Mouse (Mus musculus) left cerebral cortex, postnatal 36 days (tissue): ENCODE data around the gene Golim4. TPM values are rescaled to one million over a fixed set of nuclear protein-coding genes. Genes with fewer than 3 reads are reported as not detected.
"Not testable (repeated sequence)": the region's sequence is repeated elsewhere in the genome, so short reads cannot be mapped to it uniquely, and the experiment has no call there.

Experiments
- DNase-seq, 2 experiments: peaks; one replicate each; pipeline ENCODE4 v3.0.0; 2021 to 2022; ENCODE audit warnings: low spot score in 2 of 2, mixed read lengths in 1 of 2
- intact Hi-C: fragments of 180-260 bp; cut with DNase I; formaldehyde crosslinking; loops from one replicate; pipeline ENCODE4 v1.15.1; 2025
- total RNA-seq, 2 experiments: library from RNA; stranded (reverse); gene quantifications; 2 replicates each; pipeline ENCODE4 v1.2.3; 2021

The Golim4 gene
- total RNA-seq, result 10 to 100 TPM; 20.6 to 22.8 TPM

GRCm38 (mm10) chr3:75956551-75957302, at the start of gene Golim4:
Golim4 (minus strand) TSS chr3:75956949.
- intact Hi-C loops, result loop anchor here (5.0 kb wide), 1 partner anchor 44 kb away; no protein-coding TSS in a partner anchor
- peak; percentile 91 to 94 for DNase-seq

DNA sequence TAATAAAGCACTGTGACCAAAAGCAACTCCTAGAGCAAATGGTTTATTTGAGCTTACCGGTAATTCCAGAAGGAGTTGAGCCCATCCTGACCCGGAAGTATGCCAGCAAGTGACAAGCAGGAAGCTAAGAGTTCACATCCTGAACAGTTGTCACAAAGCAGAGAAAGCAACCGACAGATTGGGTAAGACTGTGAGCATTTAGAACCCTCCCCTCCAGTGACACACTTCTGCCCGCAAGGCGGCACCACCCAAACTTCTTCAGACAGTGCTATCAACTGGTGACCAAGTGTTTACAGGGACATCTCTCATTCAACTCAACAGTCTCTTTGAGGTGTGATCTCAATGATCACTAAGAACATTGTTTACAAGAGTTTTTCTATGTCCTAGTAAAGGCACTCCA, 48.9 kb upstream of the Golim4 start:
- intact Hi-C loops, result no loop called here
- no peak for DNase-seq

DNA sequence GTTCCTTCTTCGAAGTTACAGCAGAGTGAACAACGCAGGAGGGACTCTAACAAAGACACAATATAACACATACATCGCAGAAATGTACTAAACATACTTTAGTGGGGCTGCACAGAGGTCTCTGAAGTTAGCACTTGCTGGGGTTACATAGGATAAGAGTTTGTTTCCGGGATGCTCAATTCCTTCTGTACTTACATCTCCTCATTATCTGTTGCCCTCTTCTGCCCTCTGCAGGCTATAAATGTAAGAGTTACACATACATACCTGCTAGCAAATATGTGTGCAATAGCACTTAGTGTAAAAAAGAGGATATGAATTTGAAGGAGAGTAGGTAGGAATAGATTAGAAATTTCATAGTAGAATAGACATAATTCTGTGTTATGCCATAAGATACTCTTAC, 44.4 kb upstream of the Golim4 start:
- intact Hi-C loops, result loop anchor here (1.0 kb wide), 1 partner anchor 91 kb away; no protein-coding TSS in a partner anchor
- DNase-seq, result peak in 1 of 2 experiments; percentile 17

- DNase-seq, result no peak
- intact Hi-C loops, result no loop called here
Measured at GRCm38 (mm10) chr3:76000481-76000880, 43.7 kb upstream of the Golim4 start.

GRCm38 (mm10) chr3:75981031-75981750, 24.4 kb upstream of the Golim4 start:
- DNase-seq, intact Hi-C loops: not testable (repeated sequence)

DNA sequence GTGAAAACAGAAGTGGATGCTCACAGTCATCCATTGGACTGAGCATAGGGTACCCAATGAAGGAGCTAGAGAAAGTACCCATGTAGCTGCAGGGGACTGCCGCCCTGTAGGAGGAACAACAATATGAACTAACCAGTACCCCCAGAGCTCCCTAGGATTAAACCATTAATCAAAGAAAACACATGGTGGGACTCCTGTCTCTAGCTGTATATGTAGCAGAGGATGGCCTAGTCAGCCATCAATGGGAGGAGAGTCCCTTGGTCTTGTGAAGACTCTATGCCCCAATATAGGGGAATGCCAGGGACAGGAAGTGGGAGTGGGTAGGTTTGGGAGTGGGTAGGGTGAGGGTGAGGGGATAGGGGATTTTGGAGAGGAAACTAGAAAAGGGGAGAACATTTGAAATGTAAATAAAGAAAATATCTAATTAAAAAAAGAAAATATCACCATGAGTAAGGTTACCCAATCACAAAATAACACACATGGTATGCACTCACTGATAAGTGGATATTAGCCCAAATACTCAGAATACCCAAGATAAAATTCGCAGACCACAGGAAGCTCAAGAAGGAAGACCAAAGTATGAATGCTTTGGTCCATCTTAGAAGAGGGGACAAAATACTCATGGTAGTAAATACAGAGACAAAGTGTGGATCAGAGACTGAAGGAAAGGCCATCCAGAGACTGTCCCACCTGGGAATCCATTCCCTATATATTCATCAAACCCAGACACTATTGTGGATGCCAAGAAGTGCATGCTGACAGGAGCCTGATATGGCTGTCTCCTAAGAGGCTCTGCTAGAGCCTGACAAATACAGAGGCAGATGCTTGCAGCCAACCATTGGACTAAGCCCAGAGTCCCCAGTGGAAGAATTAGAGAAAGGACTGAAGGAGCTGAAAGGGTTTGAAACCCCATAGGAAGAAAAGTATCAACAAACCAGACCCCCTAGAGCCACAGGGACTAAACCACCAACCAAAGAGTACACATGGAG, 6.3 kb upstream of the Golim4 start:
- DNase-seq, intact Hi-C loops: not testable (repeated sequence)

DNA sequence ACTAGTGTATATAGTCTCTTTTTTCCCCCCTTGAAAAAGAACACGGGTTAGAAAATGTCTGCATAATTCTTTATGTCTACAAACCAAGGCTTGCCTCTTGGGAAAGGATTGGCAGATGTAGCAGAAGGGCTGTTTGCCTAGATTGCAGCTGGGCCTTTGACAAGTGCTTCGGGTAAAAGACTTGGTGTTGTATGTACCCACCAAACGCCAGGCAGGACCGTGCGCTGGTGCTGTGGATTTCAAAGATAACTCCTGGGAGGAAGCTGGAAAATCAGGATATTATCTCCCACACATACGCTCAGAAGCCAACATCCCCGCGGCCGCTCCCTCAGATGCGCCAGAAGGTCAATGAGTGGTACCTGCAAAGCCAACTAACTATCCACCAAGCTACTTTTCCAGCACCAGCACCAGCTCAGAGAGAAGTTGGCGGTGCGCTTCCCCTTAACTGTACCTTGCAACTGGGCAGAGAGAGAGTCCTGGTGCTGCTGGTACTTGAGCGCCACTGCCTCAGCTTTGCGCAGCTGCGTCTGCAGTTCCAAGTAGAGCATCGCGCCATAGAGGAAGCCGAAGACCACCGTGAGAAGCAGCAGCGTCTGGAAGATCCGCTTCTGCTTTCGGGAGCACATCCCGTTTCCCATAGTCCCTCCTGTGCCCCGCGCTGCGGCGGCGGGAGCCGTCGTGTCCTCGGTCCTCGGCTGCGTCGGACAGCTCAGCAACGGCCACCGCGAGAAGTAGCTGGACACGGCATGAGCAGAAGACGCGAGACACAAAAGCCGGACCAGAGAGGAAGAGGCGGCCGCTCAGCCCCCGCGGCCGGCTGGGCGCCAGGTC, 873 bp downstream of the Golim4 start:
- intact Hi-C loops, result loop anchor here (5.0 kb wide), 1 partner anchor 44 kb away; no protein-coding TSS in a partner anchor
- DNase-seq, result peak in 1 of 2 experiments; percentile 47

GRCm38 (mm10) chr3:75954185-75954584, 2.6 kb downstream of the Golim4 start:
- DNase-seq, result no peak

GRCm38 (mm10) chr3:75952328-75953060, 4.3 kb downstream of the Golim4 start:
- intact Hi-C loops, result no loop called here
- DNase-seq, result no peak

More at GRCm38 (mm10) chr3:75954185-75954584, 2.6 kb downstream of the Golim4 start:
- intact Hi-C loops, result no loop called here

DNA sequence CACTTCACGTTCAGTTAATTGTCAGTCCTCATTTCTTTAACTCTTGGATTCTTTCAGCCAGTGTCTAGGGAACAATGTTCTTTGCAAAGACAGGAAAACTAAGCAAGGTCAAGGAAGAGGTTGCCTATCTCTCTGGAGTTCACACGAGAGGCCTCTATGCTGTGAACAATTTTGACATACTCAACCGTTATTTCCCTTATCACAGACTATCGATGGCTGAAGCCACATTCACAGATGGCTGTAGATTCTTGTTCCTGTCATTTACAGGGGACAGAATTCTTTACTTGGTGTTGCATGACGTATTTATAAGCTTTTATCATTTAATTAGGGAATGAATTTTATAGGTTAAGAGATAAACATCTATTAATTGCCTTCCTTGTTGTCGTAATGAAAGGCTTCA, 5.9 kb downstream of the Golim4 start:
- DNase-seq, result no peak
- intact Hi-C loops, result no loop called here

DNA sequence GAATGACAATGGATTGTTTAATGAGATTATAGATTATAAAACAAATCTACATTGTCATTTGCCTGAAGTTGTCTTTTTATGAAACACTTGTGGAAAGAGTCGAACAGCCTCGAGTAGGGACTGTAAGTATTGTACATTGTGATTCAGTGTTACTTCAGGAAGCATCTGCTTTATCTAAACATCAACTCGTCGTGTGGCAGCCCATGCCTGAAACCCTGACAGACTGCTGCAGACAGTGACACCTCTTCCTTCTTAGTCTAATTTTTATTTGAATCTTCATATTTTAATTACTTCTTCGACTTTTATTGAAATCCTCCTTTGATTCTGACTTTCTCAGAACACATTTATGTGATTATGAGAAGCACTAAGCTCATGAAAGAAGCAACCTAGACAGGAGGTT, 7.4 kb downstream of the Golim4 start:
- intact Hi-C loops, result no loop called here
- DNase-seq, result no peak

GRCm38 (mm10) chr3:75948541-75949095, 8.1 kb downstream of the Golim4 start:
- intact Hi-C loops, result no loop called here
- no peak for DNase-seq

DNA sequence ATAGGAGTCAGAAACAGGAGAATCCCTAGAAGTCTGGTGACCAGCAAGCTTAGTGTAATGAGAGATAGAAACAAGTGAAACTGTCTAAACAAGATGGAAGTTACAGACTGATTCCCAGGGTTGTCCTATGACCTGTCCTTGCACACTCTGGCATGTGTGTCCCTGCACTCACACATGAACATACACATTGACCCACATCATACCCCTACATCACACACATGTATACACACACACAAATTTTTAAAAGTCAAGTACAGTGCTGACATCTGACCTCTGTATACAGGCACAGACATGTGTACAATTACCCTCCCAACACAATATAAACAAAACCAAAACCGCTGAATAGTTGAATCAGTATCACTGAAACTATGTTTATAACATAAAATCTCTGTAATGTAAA, 8.7 kb downstream of the Golim4 start:
- DNase-seq, result no peak
- intact Hi-C loops, result no loop called here

DNA sequence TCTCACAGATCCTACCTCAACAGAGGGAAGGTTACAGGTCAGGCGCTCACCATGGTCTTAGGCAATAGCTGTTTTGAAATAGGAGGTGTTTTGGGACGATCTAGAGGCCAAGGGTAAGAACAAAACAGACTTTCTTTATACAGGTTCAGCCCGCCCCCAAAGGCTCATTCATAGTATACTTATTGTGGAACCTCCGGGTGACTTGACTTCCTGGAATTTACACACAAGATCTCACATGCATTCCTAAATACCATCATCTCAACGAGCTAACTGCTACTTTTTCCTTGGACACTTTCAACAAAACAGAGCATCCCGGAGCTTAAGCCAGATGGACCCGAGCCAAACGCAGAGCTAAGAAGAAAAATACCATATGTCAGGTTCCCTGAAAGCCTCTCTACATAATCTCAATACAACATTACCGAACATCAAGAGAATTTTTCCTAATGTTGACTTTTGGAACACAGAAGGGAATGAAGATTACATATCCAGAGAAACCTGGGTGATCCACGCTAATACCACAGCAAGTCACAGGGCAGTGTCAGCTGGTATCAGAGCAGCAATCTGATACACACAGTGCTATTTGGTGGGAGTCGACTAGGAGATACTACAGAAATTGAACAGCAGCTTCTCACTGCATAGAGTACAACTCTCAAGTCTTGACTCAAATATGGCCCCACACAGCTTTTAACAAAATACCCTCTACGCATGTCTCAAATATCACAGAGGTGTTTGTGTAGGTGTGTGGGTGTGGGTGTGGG, 14.3 kb downstream of the Golim4 start:
- DNase-seq, result peak; percentile 12 to 25
- intact Hi-C loops, result no loop called here

GRCm38 (mm10) chr3:75941864-75942263, 14.9 kb downstream of the Golim4 start:
- intact Hi-C loops, result no loop called here
- DNase-seq, result no peak

GRCm38 (mm10) chr3:75936152-75936551, 20.6 kb downstream of the Golim4 start:
- DNase-seq, result no peak
- intact Hi-C loops, result no loop called here

DNA sequence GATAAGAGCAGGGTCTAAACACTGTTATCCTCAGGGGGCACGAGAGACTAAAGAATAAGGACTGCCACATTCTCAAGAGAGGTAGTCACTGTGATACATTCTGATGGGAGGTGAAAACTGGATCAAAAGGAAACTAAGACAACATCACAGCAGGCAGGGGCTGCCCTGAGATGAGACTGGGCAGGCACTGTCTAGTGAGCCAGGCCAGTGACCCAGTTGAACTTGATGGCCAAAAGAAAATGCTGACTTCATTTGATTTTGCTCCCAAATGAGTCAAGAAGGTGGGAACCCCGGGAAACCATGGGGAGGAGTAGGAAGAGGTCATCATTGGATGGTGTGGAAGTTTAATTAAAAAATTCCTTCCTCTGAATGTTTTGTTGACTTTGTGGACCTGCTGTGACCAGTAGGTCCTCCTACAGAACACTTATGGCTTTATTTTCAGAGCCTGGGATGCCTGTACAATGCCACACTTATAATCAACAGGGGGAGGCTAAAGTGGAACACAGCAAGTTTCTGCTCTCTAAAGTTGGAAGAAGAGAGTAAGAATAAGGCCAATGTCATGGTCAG, 26.0 kb downstream of the Golim4 start:
- DNase-seq, result no peak

More for the DNA sequence above, 26.0 kb downstream of the Golim4 start:
- intact Hi-C loops, result no loop called here
